Mouse (Mus musculus): ENCODE data around the gene Sbf2. TPM values are rescaled to one million over a fixed set of nuclear protein-coding genes. Genes with fewer than 3 reads are reported as not detected.

Gene Sbf2
- polyA plus RNA-seq, 1 experiment: 49.9 TPM

GRCm38 (mm10) chr7:110587721-110588120 is 27.0 kb downstream of the Sbf2 start:
- peaks cover 9% of the 10 kb centered on the region for H3K4me1 ChIP-seq (ENCODE audit: control insufficient read depth, insufficient read depth, low read length)
- no peak overlapping the region for H3K4me3 ChIP-seq (ENCODE audit: insufficient read depth, low read length)
- H3K27ac ChIP-seq (ENCODE audit: insufficient read depth, low read depth, low read length): no peak overlapping the region
- TF ChIP-seq CTCF (IDR thresholded peaks at IDR 0.05; ENCODE audit: low read depth, low read length) (no peak), POLR2A (IDR thresholded peaks at IDR 0.05; ENCODE audit: borderline replicate concordance, low read depth, low read length) (no peak)

DNA sequence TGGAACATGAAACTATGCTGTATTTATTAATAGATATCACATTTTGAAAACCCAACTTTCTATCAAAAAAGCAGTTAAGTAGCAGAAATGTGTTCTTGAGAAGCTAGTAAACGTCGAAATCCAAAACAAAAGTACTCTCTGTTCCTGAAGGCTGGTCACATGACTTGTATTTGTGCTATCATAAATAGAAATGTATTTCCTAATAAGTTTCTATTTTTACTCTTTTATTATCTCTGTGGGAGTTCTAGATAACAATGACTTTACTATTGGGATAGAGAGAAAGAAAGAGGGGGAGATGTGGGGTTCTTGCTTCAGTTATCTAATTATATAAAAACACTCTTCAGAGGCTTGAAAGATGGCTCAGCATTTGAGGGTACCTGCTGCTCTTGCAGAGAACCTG is 29.5 kb downstream of the Sbf2 start:
- no peak overlapping the region for H3K4me3 ChIP-seq (ENCODE audit: insufficient read depth, low read length)
- no peak overlapping the region for H3K27ac ChIP-seq (ENCODE audit: insufficient read depth, low read depth, low read length)

DNA sequence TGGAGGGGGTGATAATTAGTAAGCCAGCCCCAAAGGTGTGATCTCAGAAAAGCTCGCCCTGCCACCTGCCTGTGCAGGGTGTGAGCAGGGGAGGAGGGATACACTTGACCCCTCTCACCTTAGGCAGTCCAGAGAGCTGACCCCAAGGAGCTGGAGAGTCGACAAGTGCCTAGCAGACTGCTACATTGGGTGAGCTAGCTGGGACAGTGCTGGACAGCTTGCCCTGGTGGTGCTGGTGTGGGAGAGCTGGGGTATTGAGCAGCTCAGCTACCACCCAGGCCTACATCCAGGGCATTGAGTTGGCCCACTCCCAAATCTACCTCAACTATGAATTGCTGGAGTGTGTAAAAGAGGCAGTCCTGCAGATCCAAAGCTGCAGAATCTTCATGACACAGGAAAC is 30.6 kb downstream of the Sbf2 start:
- Histone ChIP-seq H3K4me1 (ENCODE audit: control insufficient read depth, insufficient read depth, low read length) (peaks cover 3% of the 10 kb centered on the region), H3K4me3 (ENCODE audit: insufficient read depth, low read length) (no peak overlapping the region), H3K27ac (ENCODE audit: insufficient read depth, low read depth, low read length) (no peak overlapping the region)
- TF ChIP-seq POLR2A (IDR thresholded peaks at IDR 0.05; ENCODE audit: borderline replicate concordance, low read depth, low read length): no peak
- no peak for TF ChIP-seq CTCF (IDR thresholded peaks at IDR 0.05; ENCODE audit: low read depth, low read length)

More for the DNA sequence above, 29.5 kb downstream of the Sbf2 start:
- TF ChIP-seq POLR2A (IDR thresholded peaks at IDR 0.05; ENCODE audit: borderline replicate concordance, low read depth, low read length): no peak
- no peak for TF ChIP-seq CTCF (IDR thresholded peaks at IDR 0.05; ENCODE audit: low read depth, low read length)
- H3K4me1 ChIP-seq (ENCODE audit: control insufficient read depth, insufficient read depth, low read length): peaks cover 4% of the 10 kb centered on the region

DNA sequence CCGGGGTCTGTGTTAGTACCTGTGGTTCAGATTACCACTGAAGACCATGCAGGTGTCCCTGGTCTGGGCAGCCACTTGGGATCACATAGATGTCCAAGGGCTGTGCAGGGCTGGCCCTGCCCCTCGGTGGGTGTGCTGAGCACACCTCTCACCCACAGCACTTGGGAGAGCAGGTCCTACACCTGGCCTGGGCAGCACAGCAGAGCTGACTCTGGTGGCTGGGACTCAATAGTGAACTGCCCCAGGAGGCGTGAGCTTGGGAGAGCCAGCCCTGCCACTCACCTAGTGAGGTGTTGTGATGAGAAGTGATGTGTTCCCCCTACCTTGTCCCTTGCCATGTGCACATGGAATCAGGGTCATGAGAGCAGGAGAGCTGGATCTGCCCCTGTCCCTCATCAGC is 31.0 kb downstream of the Sbf2 start:
- no peak overlapping the region for H3K27ac ChIP-seq (ENCODE audit: insufficient read depth, low read depth, low read length)
- H3K4me3 ChIP-seq (ENCODE audit: insufficient read depth, low read length): no peak overlapping the region
- no peak for TF ChIP-seq CTCF (IDR thresholded peaks at IDR 0.05; ENCODE audit: low read depth, low read length)
- no peak for TF ChIP-seq POLR2A (IDR thresholded peaks at IDR 0.05; ENCODE audit: borderline replicate concordance, low read depth, low read length)
- H3K4me1 ChIP-seq (ENCODE audit: control insufficient read depth, insufficient read depth, low read length): peaks cover 3% of the 10 kb centered on the region

GRCm38 (mm10) chr7:110565815-110566549 is 48.7 kb downstream of the Sbf2 start:
- H3K4me3 ChIP-seq (ENCODE audit: insufficient read depth, low read length): no peak overlapping the region
- TF ChIP-seq CTCF (IDR thresholded peaks at IDR 0.05; ENCODE audit: low read depth, low read length) (no peak), POLR2A (IDR thresholded peaks at IDR 0.05; ENCODE audit: borderline replicate concordance, low read depth, low read length) (no peak)
- no peak overlapping the region for H3K27ac ChIP-seq (ENCODE audit: insufficient read depth, low read depth, low read length)
- peaks cover 5% of the 10 kb centered on the region; the same call in 1 of the 2 replicates for H3K4me1 ChIP-seq (ENCODE audit: control insufficient read depth, insufficient read depth, low read length)

DNA sequence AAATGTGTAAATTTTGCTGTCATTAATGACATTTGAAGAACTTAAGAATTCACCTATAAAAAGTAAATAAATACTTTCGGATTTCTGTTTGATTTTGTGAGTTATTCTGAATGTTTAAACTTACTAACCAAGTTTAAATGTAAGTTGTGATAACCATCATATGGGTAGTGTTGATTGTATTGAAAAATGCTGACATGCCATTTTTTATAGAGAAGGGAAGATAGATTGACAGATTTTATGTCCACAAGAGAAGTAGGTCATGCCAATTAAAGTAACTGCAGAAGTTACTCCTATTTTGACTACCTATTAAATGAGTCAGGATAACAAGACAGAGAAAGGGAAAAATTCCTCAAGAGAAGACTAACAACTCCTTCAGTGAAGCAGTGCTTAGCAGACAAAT is 53.1 kb downstream of the Sbf2 start:
- peaks cover 12% of the 10 kb centered on the region for H3K4me1 ChIP-seq (ENCODE audit: control insufficient read depth, insufficient read depth, low read length)
- H3K27ac ChIP-seq (ENCODE audit: insufficient read depth, low read depth, low read length): no peak overlapping the region
- TF ChIP-seq POLR2A (IDR thresholded peaks at IDR 0.05; ENCODE audit: borderline replicate concordance, low read depth, low read length) (no peak), CTCF (IDR thresholded peaks at IDR 0.05; ENCODE audit: low read depth, low read length) (no peak)
- no peak overlapping the region for H3K4me3 ChIP-seq (ENCODE audit: insufficient read depth, low read length)

GRCm38 (mm10) chr7:110557001-110557400 is 57.7 kb downstream of the Sbf2 start:
- H3K4me1 ChIP-seq (ENCODE audit: control insufficient read depth, insufficient read depth, low read length): peaks cover 26% of the 10 kb centered on the region
- H3K4me3 ChIP-seq (ENCODE audit: insufficient read depth, low read length): no peak overlapping the region
- peak overlapping the region; percentile 16; the same call in 1 of the 2 replicates for H3K27ac ChIP-seq (ENCODE audit: insufficient read depth, low read depth, low read length)
- TF ChIP-seq POLR2A (IDR thresholded peaks at IDR 0.05; ENCODE audit: borderline replicate concordance, low read depth, low read length): no peak
- TF ChIP-seq CTCF (IDR thresholded peaks at IDR 0.05; ENCODE audit: low read depth, low read length): no peak

- Histone ChIP-seq H3K4me1 (ENCODE audit: control insufficient read depth, insufficient read depth, low read length) (peaks cover 26% of the 10 kb centered on the region), H3K4me3 (ENCODE audit: insufficient read depth, low read length) (no peak overlapping the region)
Measured at GRCm38 (mm10) chr7:110556221-110556620, 58.5 kb downstream of the Sbf2 start.

DNA sequence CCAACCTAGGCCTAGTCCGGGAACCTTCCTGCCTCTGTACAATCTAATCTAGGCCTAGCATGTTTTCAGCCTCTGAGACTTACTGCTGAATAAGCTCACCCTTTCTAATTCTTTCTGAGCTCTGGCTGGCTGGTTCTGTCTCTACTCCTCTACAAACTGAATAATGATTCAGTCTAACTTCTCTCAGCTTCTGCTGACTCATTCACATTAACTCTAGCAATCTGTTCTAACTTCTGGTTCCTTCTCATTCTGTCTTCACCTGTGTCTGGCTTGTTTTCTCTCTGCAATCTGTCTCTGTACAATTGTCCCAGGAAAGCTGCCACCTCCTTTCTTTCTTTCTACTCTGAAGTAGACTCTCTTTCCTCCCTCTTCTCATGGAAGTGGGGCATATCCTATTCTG is 59.5 kb downstream of the Sbf2 start:
- no peak overlapping the region for H3K4me3 ChIP-seq (ENCODE audit: insufficient read depth, low read length)
- peaks cover 25% of the 10 kb centered on the region for H3K4me1 ChIP-seq (ENCODE audit: control insufficient read depth, insufficient read depth, low read length)
- TF ChIP-seq POLR2A (IDR thresholded peaks at IDR 0.05; ENCODE audit: borderline replicate concordance, low read depth, low read length) (no peak), CTCF (IDR thresholded peaks at IDR 0.05; ENCODE audit: low read depth, low read length) (no peak)
- 0 out of 2 replicates have a peak overlapping the region, but pooled peaks have one; percentile 17 for H3K27ac ChIP-seq (ENCODE audit: insufficient read depth, low read depth, low read length)

More at GRCm38 (mm10) chr7:110556221-110556620, 58.5 kb downstream of the Sbf2 start:
- TF ChIP-seq POLR2A (IDR thresholded peaks at IDR 0.05; ENCODE audit: borderline replicate concordance, low read depth, low read length): no peak
- TF ChIP-seq CTCF (IDR thresholded peaks at IDR 0.05; ENCODE audit: low read depth, low read length): no peak
- H3K27ac ChIP-seq (ENCODE audit: insufficient read depth, low read depth, low read length): 0 out of 2 replicates have a peak overlapping the region, but pooled peaks have one; percentile 31

- peaks cover 2% of the 10 kb centered on the region; the same call in 1 of the 2 replicates for H3K4me1 ChIP-seq (ENCODE audit: control insufficient read depth, insufficient read depth, low read length)
- no peak overlapping the region for H3K27ac ChIP-seq (ENCODE audit: insufficient read depth, low read depth, low read length)
- TF ChIP-seq POLR2A (IDR thresholded peaks at IDR 0.05; ENCODE audit: borderline replicate concordance, low read depth, low read length) (no peak), CTCF (IDR thresholded peaks at IDR 0.05; ENCODE audit: low read depth, low read length) (no peak)
- no peak overlapping the region for H3K4me3 ChIP-seq (ENCODE audit: insufficient read depth, low read length)
Measured at GRCm38 (mm10) chr7:110548268-110548667, 66.5 kb downstream of the Sbf2 start.
